Comparison of ENCODE assay signal across 27 mouse cellular contexts in the genomic region with DNA sequence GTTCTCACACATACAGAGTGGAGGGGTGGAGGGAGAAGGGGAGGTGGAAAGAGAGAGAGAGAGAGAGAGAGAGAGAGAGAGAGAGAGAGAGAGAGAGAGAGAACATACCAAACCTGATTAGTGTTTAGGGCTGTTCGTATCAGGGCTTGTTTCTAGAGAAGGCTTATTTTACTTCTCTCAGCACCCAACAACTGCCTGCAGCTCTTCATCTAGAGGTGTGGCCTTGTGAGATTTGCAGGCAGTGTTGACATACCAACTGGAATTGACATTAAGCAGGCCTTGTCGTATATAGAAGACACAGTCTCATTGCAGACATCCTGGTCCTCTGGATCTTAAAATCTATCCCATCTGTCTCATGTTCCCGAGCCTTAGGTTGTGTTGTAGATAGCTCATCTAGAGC.
A peak's percentile ranks its signal among the peaks of the same experiment; 100 is the strongest.
DNase-seq lines count a peak whose midpoint lies in the region; ATAC-seq lines count a peak whose summit lies in the region.
"Had no signal": no experiment of that assay in that cellular context is flagged by ENCODE, and none has a peak within 500 bp of the region (broad histone marks: within the 10 kb centered on the region; RNA-seq: fewer than 3 reads in every experiment).

No protein-coding gene starts in this region.

- H3K4me2 ChIP-seq in heart, embryonic 12.5 days, result no peak overlapping the region
- H3K4me2 ChIP-seq in heart, embryonic 15.5 days, result no peak overlapping the region
- H3K4me2 ChIP-seq: embryonic facial prominence, embryonic 13.5 days; forebrain, embryonic 12.5 days; forebrain, embryonic 15.5 days; hindbrain, embryonic 14.5 days had no signal

- 36% methylated on average over 3 of the region's 3 CpGs for WGBS in heart, embryonic 12.5 days
- WGBS in heart, embryonic 15.5 days, result 31% methylated on average over 3 of the region's 3 CpGs

- no peak overlapping the region for H3K4me3 ChIP-seq in heart, embryonic 12.5 days
- H3K4me3 ChIP-seq in heart, embryonic 15.5 days, result no peak overlapping the region
- H3K4me3 ChIP-seq: embryonic facial prominence, embryonic 10.5 days; embryonic facial prominence, embryonic 13.5 days; erythroblast, embryonic 14.5 days; forebrain, embryonic 12.5 days; forebrain, embryonic 15.5 days had no signal

- no peak overlapping the region for H3K9ac ChIP-seq in heart, embryonic 12.5 days
- no peak overlapping the region for H3K9ac ChIP-seq in heart, embryonic 15.5 days
- H3K9ac ChIP-seq: embryonic facial prominence, embryonic 13.5 days; forebrain, embryonic 12.5 days; forebrain, embryonic 15.5 days; hindbrain, embryonic 14.5 days had no signal

- no peaks in the 10 kb centered on the region for H3K27me3 ChIP-seq in heart, embryonic 12.5 days (replicated peaks)
- no peaks in the 10 kb centered on the region for H3K27me3 ChIP-seq in heart, embryonic 15.5 days
- H3K27me3 ChIP-seq: embryonic facial prominence, embryonic 13.5 days; forebrain, embryonic 12.5 days; forebrain, embryonic 15.5 days had no signal

- H3K4me1 ChIP-seq in heart, embryonic 12.5 days (replicated peaks), result no peaks in the 10 kb centered on the region
- H3K4me1 ChIP-seq in heart, embryonic 15.5 days (replicated peaks), result no peaks in the 10 kb centered on the region
- H3K4me1 ChIP-seq: embryonic facial prominence, embryonic 10.5 days; embryonic facial prominence, embryonic 13.5 days; forebrain, embryonic 12.5 days; forebrain, embryonic 15.5 days had no signal

- intact Hi-C loops in heart, postnatal 10 days (cut with DNase I), result no loop called here

- H3K27ac ChIP-seq in heart, embryonic 12.5 days (ENCODE audit: poor library complexity, severe bottlenecking), result 0 out of 2 replicates have a peak overlapping the region, but pooled peaks have one; percentile 47
- H3K27ac ChIP-seq in heart, embryonic 15.5 days, result peak overlapping the region; percentile 48; the same call in 1 of the 2 replicates
- H3K27ac ChIP-seq: embryonic facial prominence, embryonic 10.5 days; embryonic facial prominence, embryonic 13.5 days; forebrain, embryonic 12.5 days; forebrain, embryonic 15.5 days; hindbrain, embryonic 14.5 days; hindbrain, postnatal 0 days had no signal

- ATAC-seq in heart, embryonic 12.5 days (ENCODE audit: insufficient number of reproducible peaks, low FRiP score), result 0 out of 2 replicates have a peak, but pooled peaks have one; percentile 59
- peak; percentile 35; the same call in 1 of the 2 replicates for ATAC-seq in heart, embryonic 15.5 days (replicated peaks; ENCODE audit: insufficient number of reproducible peaks, insufficient read depth, low FRiP score, low read depth)
- ATAC-seq: activated CD4-positive, CD25-positive, alpha-beta regulatory T cell, adult 4 months; CD4-positive, CD25-positive, alpha-beta regulatory T cell, adult 4 months; forebrain, embryonic 15.5 days; hindbrain, postnatal 0 days; inflammation-experienced regulatory T-cells, adult 6 months; intestine, embryonic 16.5 days had no signal

- H3K9me3 ChIP-seq in heart, embryonic 12.5 days (replicated peaks), result no peaks in the 10 kb centered on the region
- no peaks in the 10 kb centered on the region for H3K9me3 ChIP-seq in heart, embryonic 15.5 days (replicated peaks)
- H3K9me3 ChIP-seq: embryonic facial prominence, embryonic 10.5 days; embryonic facial prominence, embryonic 13.5 days; forebrain, embryonic 12.5 days; forebrain, embryonic 15.5 days had no signal

- DNase-seq in heart, postnatal 10 days, result no peak
- DNase-seq in heart, postnatal 4 days, result no peak
- peak; percentile 33 for DNase-seq in MN1 (ENCODE audit: low spot score)
- no peak for DNase-seq in spleen, postnatal 10 days (ENCODE audit: low spot score in 2 of 2)
- DNase-seq: adrenal gland, adult 8-10 months; adrenal gland, postnatal 25 days; cerebellum, adult 11-12 months; cerebellum, adult 8-10 months; cerebellum, postnatal 10 days; cerebellum, postnatal 36 days; embryo, embryonic 11 days; gastrocnemius, postnatal 25 days; kidney, adult 18-20 months; kidney, adult 9 months had no signal

- no peaks in the 10 kb centered on the region for H3K36me3 ChIP-seq in heart, embryonic 12.5 days
- H3K36me3 ChIP-seq in heart, embryonic 15.5 days, result no peaks in the 10 kb centered on the region
- H3K36me3 ChIP-seq: embryonic facial prominence, embryonic 10.5 days; embryonic facial prominence, embryonic 13.5 days; forebrain, embryonic 12.5 days; forebrain, embryonic 15.5 days had no signal
